Mouse (Mus musculus) CD4-positive, CD25-positive, alpha-beta regulatory T cell, adult 9 weeks (primary cell): Measurements from ENCODE around the gene Fcho1. TPM values are rescaled to one million over a fixed set of nuclear protein-coding genes. Genes with fewer than 3 reads are reported as not detected.

Experiments
- polyA plus RNA-seq: library from polyadenylated mRNA; unstranded; fragments of 100-300 nt; shearing (Covaris generic); gene quantifications from one replicate; pipeline ENCODE4 v1.2.1, GENCODE M21; 2017

Fcho1 gene
- 256 TPM for polyA plus RNA-seq

DNA sequence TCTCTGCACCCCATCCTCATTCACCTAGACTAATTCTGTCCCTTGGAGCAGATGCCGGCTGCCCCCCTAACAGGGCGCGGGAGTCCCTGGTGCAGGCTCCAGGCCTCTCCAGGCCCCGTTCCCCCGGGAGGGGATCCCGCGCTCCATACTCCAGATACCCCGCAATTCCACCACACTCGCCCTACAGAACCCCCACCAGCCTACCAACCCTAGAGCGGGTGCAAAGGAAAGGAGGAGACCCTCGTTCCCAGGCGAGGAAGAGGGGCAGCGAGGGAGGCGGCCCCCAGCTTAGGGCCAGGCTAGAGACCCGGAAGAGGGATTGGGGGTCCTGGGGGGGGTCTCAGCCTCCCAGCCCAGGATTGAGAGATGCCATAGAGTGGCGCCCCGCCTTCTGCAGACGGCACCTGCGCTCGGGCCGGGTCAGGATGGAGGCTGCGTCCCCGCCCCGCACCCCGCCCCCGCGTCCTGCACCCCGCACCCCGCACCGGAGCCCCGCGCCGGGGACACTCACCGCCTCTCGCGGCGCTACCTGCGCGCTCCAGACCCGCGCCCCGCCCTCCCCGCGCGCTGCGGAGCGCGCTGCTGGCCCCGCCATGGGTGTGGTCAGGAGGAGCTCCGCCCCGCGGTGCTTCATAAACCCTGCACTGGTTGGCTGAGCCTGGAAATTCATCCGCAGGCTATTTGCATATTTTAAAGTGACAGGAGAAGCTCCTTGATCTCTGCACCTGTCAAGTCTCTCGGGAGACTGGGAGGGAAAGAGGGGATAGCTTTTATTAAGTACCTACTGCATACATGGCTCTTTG lies at the start of gene Fcho1:
TSS of gene Fcho1 (minus strand) at position 595 of the 803 bp plus-strand sequence.

DNA sequence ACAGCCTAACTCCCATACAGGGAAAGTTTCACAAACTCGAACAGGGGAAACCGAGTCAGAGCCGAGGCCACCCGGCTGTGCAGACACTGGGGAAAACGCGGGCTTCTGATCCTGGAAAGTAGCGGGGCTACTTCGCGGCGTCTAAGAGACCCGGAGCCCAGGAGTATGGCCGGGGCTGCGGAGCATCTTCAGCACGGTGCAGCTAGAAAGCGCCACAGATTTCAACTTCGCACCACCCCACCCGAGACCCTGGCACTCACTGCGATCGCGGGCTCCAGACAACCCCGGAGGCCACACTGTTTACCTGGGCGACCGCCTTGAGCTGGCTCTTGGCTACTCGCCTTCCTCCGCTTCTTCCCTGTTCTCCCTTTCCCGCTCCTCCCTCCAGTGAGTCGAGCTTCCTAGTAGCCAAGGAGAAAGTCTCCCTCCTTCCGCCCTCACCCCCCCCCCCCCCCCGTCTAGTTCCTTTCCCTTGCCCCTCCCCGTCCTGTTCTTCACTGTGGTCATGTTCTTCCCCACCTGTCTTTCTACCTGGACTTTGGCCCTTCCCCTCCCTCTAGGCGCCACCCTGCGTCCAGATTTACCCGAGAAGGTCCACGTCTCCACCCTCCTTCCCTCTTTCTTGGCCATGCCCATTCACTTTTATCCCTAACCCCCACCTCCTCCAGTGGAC lies 24.0 kb downstream of the Fcho1 start, which contains the start of gene B3gnt3:
TSS of gene B3gnt3 (minus strand) at position 376 of the 673 bp plus-strand sequence.

DNA sequence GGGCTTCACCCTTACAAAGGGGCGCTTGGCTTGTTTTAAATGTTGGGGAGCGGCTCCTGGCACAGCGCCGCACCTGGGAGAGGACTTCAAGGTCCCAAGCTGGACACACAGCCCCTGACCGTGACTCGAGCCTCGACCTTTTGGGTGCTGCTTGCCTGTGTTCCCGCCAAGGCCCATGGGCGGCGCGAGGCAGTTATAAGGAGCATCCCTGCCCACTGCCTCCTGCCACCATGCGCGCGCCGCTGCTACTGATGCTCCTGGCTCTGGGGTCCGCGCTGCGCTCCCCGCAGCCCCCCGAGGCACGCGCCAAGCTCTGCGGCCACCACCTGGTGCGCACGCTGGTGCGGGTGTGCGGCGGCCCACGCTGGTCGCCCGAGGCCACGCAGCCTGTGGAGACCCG lies 36.5 kb downstream of the Fcho1 start, which contains the start of gene Insl3:
TSS of gene Insl3 (plus strand) at position 187 of the 400 bp plus-strand sequence.

DNA sequence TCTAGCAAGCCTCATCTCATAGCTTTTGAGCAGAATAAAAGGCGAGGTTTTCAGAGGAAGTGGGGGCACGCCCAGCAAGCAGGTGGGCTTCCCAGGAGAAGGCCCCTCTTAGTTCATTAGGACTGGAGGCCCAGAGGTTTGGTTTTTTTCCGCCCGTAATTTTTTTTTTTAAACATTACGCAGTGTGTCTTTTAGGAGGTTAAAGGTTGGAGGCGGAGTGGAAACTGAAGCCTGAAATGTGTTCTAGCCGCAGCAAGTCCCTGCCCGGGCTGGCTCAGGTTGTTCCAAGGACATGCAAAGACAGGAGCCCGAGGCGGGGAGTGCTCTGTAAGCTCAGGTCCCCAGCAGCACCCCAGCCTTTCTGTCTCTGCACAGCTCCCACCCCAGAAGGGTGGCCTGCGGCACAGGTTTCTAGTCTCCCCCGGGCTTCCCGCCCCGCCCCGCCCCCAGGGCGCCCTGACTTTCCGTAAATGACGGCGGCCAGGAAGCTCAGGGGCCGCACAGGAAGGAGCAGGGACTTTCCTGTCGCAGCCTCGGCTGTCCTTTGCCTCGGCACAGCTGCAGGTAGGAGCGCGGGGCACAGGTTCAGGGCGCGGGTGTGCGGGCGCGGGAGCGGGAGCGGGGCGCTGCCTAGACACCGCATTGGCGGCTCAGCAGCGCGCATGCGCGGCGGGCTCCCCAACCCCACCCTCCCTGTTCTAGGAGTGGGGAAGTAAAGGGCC lies 49.3 kb downstream of the Fcho1 start, which contains the start of gene Jak3:
TSS of gene Jak3 (plus strand) at position 277 of the 722 bp plus-strand sequence.

DNA sequence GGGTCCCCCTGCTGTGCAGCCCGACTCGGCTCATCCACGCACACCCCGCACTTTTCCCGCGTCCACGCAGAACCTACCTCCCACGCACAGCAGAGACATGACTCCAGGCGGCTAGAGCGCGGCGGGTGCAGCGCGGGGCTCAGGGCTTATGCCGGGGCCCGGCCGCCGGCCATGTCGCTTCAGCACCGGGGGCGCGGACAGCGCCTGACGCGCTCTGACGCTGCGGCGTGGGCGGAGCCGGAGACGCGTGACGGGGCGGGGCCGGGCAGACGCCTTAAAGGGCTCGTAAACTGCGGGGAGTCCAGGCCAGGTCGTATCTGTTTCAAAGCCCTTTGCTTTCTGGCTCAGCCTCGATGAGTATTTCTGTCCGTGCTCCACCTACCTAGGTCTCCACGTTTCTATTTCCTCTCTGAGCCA lies 54.0 kb downstream of the Fcho1 start, which contains the start of gene Unc13a:
TSS of gene Unc13a (minus strand) at position 209 of the 417 bp plus-strand sequence.

Other genes starting within 250 kb of the Fcho1 start
- 0.14 TPM for gene Ano8, start 239.8 kb downstream of the Fcho1 start, polyA plus RNA-seq
- gene Gtpbp3, start 237.6 kb downstream of the Fcho1 start, polyA plus RNA-seq: 3.4 TPM
- gene Plvap, start 214.0 kb downstream of the Fcho1 start, polyA plus RNA-seq: not detected
- not detected for gene Ccdc194, start 200.0 kb downstream of the Fcho1 start, polyA plus RNA-seq
- 173 TPM for gene Bst2, start 188.3 kb downstream of the Fcho1 start, polyA plus RNA-seq
- gene Mvb12a, start 182.8 kb downstream of the Fcho1 start, polyA plus RNA-seq: 55.1 TPM
- gene Tmem221, start 166.8 kb downstream of the Fcho1 start, polyA plus RNA-seq: 0.40 TPM
- 0.12 TPM for gene Nxnl1, start 159.1 kb downstream of the Fcho1 start, polyA plus RNA-seq
- gene Slc27a1, start 156.8 kb downstream of the Fcho1 start, polyA plus RNA-seq: 12.4 TPM
- 21.4 TPM for gene Pgls, start 133.5 kb downstream of the Fcho1 start, polyA plus RNA-seq
- gene Fam129c, start 128.1 kb downstream of the Fcho1 start, polyA plus RNA-seq: 2.2 TPM
- gene Colgalt1, start 114.7 kb downstream of the Fcho1 start, polyA plus RNA-seq: 4.4 TPM
- gene Unc13a, start 54.0 kb downstream of the Fcho1 start, polyA plus RNA-seq: 0.86 TPM
- 86.8 TPM for gene Jak3, start 49.4 kb downstream of the Fcho1 start, polyA plus RNA-seq
- 15.2 TPM for gene Insl3, start 36.5 kb downstream of the Fcho1 start, polyA plus RNA-seq
- gene B3gnt3, start 23.9 kb downstream of the Fcho1 start, polyA plus RNA-seq: 5.7 TPM
- gene Zfp709, start 156.3 kb upstream of the Fcho1 start, polyA plus RNA-seq: 13.0 TPM
- 7.9 TPM for gene Zfp882, start 182.9 kb upstream of the Fcho1 start, polyA plus RNA-seq
- 20.8 TPM for gene Zfp617, start 182.9 kb upstream of the Fcho1 start, polyA plus RNA-seq
- gene Zfp961, start 225.3 kb upstream of the Fcho1 start, polyA plus RNA-seq: 29.6 TPM